Mouse (Mus musculus) MEL (cell line): ENCODE data around the gene Med13l. TPM values are rescaled to one million over a fixed set of nuclear protein-coding genes. Genes with fewer than 3 reads are reported as not detected.

Experiments
- DNase-seq: peaks from one replicate; pipeline ENCODE4 v3.0.0; 2011; ENCODE audit warnings: low read depth, low spot score
- H3K27ac ChIP-seq: 2 replicates; pipeline ENCODE4 v1.5.1; 2012; ENCODE audit warnings: low read depth, mild to moderate bottlenecking, control low read depth, low read length, moderate library complexity; ENCODE audit not compliant: control insufficient read depth
- H3K27me3 ChIP-seq, 2 experiments: fragments of 150-350 bp in 1 of 2; sonication (generic) in 1 of 2; 2 replicates each; pipeline ENCODE4 v1.6.1; 2012; ENCODE audit warnings: low read length in 2 of 2, mild to moderate bottlenecking in 2 of 2, improper control_type of control experiment in 1 of 2, moderate library complexity in 1 of 2; ENCODE audit not compliant: insufficient read depth in 2 of 2, control insufficient read depth in 1 of 2
- H3K36me3 ChIP-seq, 2 experiments: 2 replicates each; pipeline ENCODE4 v1.6.1; 2012 to 2014; ENCODE audit warnings: low read length in 2 of 2, improper control_type of control experiment in 1 of 2, inconsistent platforms in 1 of 2, mild to moderate bottlenecking in 1 of 2; ENCODE audit not compliant: insufficient read depth in 2 of 2, control insufficient read depth in 1 of 2
- H3K4me1 ChIP-seq, 2 experiments: fragments of 150-350 bp in 1 of 2; sonication (generic) in 1 of 2; 2 replicates each; pipeline ENCODE4 v1.6.1; 2012; ENCODE audit warnings: low read length in 2 of 2, improper control_type of control experiment in 1 of 2, mild to moderate bottlenecking in 1 of 2; ENCODE audit not compliant: insufficient read depth in 2 of 2, control insufficient read depth in 1 of 2
- H3K4me3 ChIP-seq, 2 experiments: fragments of 150-350 bp in 1 of 2; sonication (generic) in 1 of 2; 2 replicates each; pipeline ENCODE4 v1.5.1; 2012; ENCODE audit warnings: low read depth in 2 of 2, low read length in 2 of 2, mild to moderate bottlenecking in 2 of 2, moderate library complexity in 2 of 2, control low read depth in 1 of 2, improper control_type of control experiment in 1 of 2; ENCODE audit not compliant: control insufficient read depth in 1 of 2, insufficient read depth in 1 of 2
- H3K79me2 ChIP-seq: 2 replicates; pipeline ENCODE4 v1.6.1; 2012; ENCODE audit warnings: mild to moderate bottlenecking, low read length, moderate library complexity; ENCODE audit not compliant: control insufficient read depth, poor library complexity, insufficient read depth
- H3K9ac ChIP-seq: 2 replicates; pipeline ENCODE4 v1.6.1; 2012; ENCODE audit warnings: low read depth, mild to moderate bottlenecking, control low read depth, low read length, moderate library complexity; ENCODE audit not compliant: control insufficient read depth, poor library complexity, severe bottlenecking
- H3K9me3 ChIP-seq: fragments of 150-350 bp; sonication (generic); replicated peaks from 2 replicates; pipeline ENCODE4 v1.6.1; 2012; ENCODE audit warnings: mild to moderate bottlenecking, low read length, improper control_type of control experiment, moderate library complexity; ENCODE audit not compliant: insufficient read depth
- BHLHE40 ChIP-seq: IDR thresholded peaks from 2 replicates; pipeline ENCODE4 v1.6.1; 2012; ENCODE audit warnings: low read depth, mild to moderate bottlenecking, inconsistent platforms, low read length, improper control_type of control experiment, borderline replicate concordance
- CHD1 ChIP-seq: IDR thresholded peaks from 2 replicates; pipeline ENCODE4 v1.6.1; 2012; ENCODE audit warnings: low read depth, mild to moderate bottlenecking, inconsistent platforms, low read length, improper control_type of control experiment
- CHD2 ChIP-seq: IDR thresholded peaks from 2 replicates; pipeline ENCODE4 v1.6.1; 2011; ENCODE audit warnings: low read length, improper control_type of control experiment
- CTCF ChIP-seq, 3 experiments: IDR thresholded peaks in 2 of 3; conservative IDR thresholded peaks in 1 of 3; 2 replicates each; pipeline ENCODE4 v1.5.1; 2011 to 2012; ENCODE audit warnings: low read length in 3 of 3, low read depth in 2 of 3, mild to moderate bottlenecking in 2 of 3, improper control_type of control experiment in 1 of 3, inconsistent platforms in 1 of 3, mixed read lengths in 1 of 3, moderate library complexity in 1 of 3; ENCODE audit not compliant: control insufficient read depth in 1 of 3, insufficient read depth in 1 of 3, poor library complexity in 1 of 3, severe bottlenecking in 1 of 3
- E2F4 ChIP-seq: IDR thresholded peaks from 2 replicates; pipeline ENCODE4 v1.6.1; 2011; ENCODE audit warnings: low read depth, low read length, improper control_type of control experiment, borderline replicate concordance
- EP300 ChIP-seq, 2 experiments: IDR thresholded peaks; 2 replicates each; pipeline ENCODE4 v1.6.1; 2011; ENCODE audit warnings: improper control_type of control experiment in 2 of 2, low read length in 2 of 2, low read depth in 1 of 2, mild to moderate bottlenecking in 1 of 2
- ETS1 ChIP-seq: IDR thresholded peaks from 2 replicates; pipeline ENCODE4 v1.6.1; 2012; ENCODE audit warnings: low read depth, mild to moderate bottlenecking, inconsistent platforms, low read length, improper control_type of control experiment, moderate library complexity
- GABPA ChIP-seq: IDR thresholded peaks from 2 replicates; pipeline ENCODE4 v1.6.1; 2012; ENCODE audit warnings: low read depth, mild to moderate bottlenecking, inconsistent platforms, low read length, improper control_type of control experiment, moderate library complexity
- GATA1 ChIP-seq: IDR thresholded peaks from 2 replicates; pipeline ENCODE4 v1.6.1; 2011; ENCODE audit warnings: low read depth, low read length, improper control_type of control experiment
- HCFC1 ChIP-seq: IDR thresholded peaks from 2 replicates; pipeline ENCODE4 v1.6.1; 2012; ENCODE audit warnings: low read depth, mild to moderate bottlenecking, inconsistent platforms, low read length, improper control_type of control experiment, moderate library complexity
- JUND ChIP-seq: IDR thresholded peaks from 2 replicates; pipeline ENCODE4 v1.6.1; 2011; ENCODE audit warnings: low read depth, mild to moderate bottlenecking, improper control_type of control experiment, low read length
- KAT2A ChIP-seq: conservative IDR thresholded peaks from 2 replicates; pipeline ENCODE4 v1.6.1; 2012; ENCODE audit warnings: low read depth, low read length, improper control_type of control experiment, inconsistent platforms
- MAFK ChIP-seq: IDR thresholded peaks from 2 replicates; pipeline ENCODE4 v1.6.1; 2011; ENCODE audit warnings: low read depth, mild to moderate bottlenecking, low read length, improper control_type of control experiment, borderline replicate concordance
- MAX ChIP-seq: IDR thresholded peaks from 2 replicates; pipeline ENCODE4 v1.6.1; 2011; ENCODE audit warnings: low read length, improper control_type of control experiment
- MEF2A ChIP-seq: IDR thresholded peaks from 2 replicates; pipeline ENCODE4 v1.6.1; 2014; ENCODE audit warnings: low read depth, mild to moderate bottlenecking, inconsistent platforms, low read length, improper control_type of control experiment; ENCODE audit not compliant: poor library complexity, insufficient replicate concordance, severe bottlenecking; ENCODE audit errors: extremely low read depth
- MXI1 ChIP-seq: IDR thresholded peaks from 2 replicates; pipeline ENCODE4 v1.6.1; 2011; ENCODE audit warnings: mild to moderate bottlenecking, low read depth, low read length, improper control_type of control experiment
- MYB ChIP-seq: IDR thresholded peaks from 2 replicates; pipeline ENCODE4 v1.6.1; 2011; ENCODE audit warnings: mild to moderate bottlenecking, low read depth, low read length, improper control_type of control experiment
- MYC ChIP-seq: IDR thresholded peaks from 2 replicates; pipeline ENCODE4 v1.6.1; 2011; ENCODE audit warnings: low read depth, mild to moderate bottlenecking, low read length, improper control_type of control experiment, moderate library complexity
- NELFE ChIP-seq: IDR thresholded peaks from 2 replicates; pipeline ENCODE4 v1.6.1; 2011; ENCODE audit warnings: low read depth, low read length, improper control_type of control experiment
- NRF1 ChIP-seq: IDR thresholded peaks from 2 replicates; pipeline ENCODE4 v1.6.1; 2014; ENCODE audit warnings: low read depth, mild to moderate bottlenecking, inconsistent platforms, low read length, improper control_type of control experiment, moderate library complexity; ENCODE audit not compliant: poor library complexity, insufficient read depth, severe bottlenecking
- POLR2A ChIP-seq, 2 experiments: IDR thresholded peaks; 2 replicates each; pipeline ENCODE4 v1.6.1; 2011 to 2012; ENCODE audit warnings: low read length in 2 of 2, mild to moderate bottlenecking in 2 of 2, control low read depth in 1 of 2, improper control_type of control experiment in 1 of 2, low read depth in 1 of 2, moderate library complexity in 1 of 2; ENCODE audit not compliant: control insufficient read depth in 1 of 2, insufficient read depth in 1 of 2, poor library complexity in 1 of 2
- POLR2AphosphoS2 ChIP-seq: IDR thresholded peaks from 2 replicates; pipeline ENCODE4 v1.6.1; 2011; ENCODE audit warnings: low read length, improper control_type of control experiment
- POLR2AphosphoS5 ChIP-seq: IDR thresholded peaks from 2 replicates; pipeline ENCODE4 v1.6.1; 2012; ENCODE audit warnings: low read depth, borderline replicate concordance, mild to moderate bottlenecking, inconsistent platforms, low read length, moderate library complexity, mixed read lengths
- RAD21 ChIP-seq: IDR thresholded peaks from 2 replicates; pipeline ENCODE4 v1.6.1; 2011; ENCODE audit warnings: mild to moderate bottlenecking, low read depth, low read length, improper control_type of control experiment
- RCOR1 ChIP-seq: IDR thresholded peaks from 2 replicates; pipeline ENCODE4 v1.6.1; 2012; ENCODE audit warnings: low read depth, mild to moderate bottlenecking, inconsistent platforms, low read length, improper control_type of control experiment
- SIN3A ChIP-seq: IDR thresholded peaks from 2 replicates; pipeline ENCODE4 v1.6.1; 2012; ENCODE audit warnings: low read length, improper control_type of control experiment, inconsistent platforms
- SMC3 ChIP-seq: IDR thresholded peaks from 2 replicates; pipeline ENCODE4 v1.6.1; 2011; ENCODE audit warnings: low read depth, low read length, improper control_type of control experiment
- TAL1 ChIP-seq: IDR thresholded peaks from 2 replicates; pipeline ENCODE4 v1.6.1; 2012; ENCODE audit warnings: mild to moderate bottlenecking, inconsistent platforms, low read length, moderate library complexity, mixed read lengths
- TBP ChIP-seq: IDR thresholded peaks from 2 replicates; pipeline ENCODE4 v1.8.0; 2011; ENCODE audit warnings: low read depth, low read length, improper control_type of control experiment
- TCF12 ChIP-seq: IDR thresholded peaks from 2 replicates; pipeline ENCODE4 v1.6.1; 2014; ENCODE audit warnings: low read depth, mild to moderate bottlenecking, inconsistent platforms, low read length, improper control_type of control experiment, moderate library complexity
- UBTF ChIP-seq: IDR thresholded peaks from 2 replicates; pipeline ENCODE4 v1.6.1; 2012; ENCODE audit warnings: low read depth, mild to moderate bottlenecking, inconsistent platforms, low read length, improper control_type of control experiment, moderate library complexity, borderline replicate concordance; ENCODE audit not compliant: insufficient read depth
- USF1 ChIP-seq: IDR thresholded peaks from 2 replicates; pipeline ENCODE4 v1.6.1; 2014; ENCODE audit warnings: low read depth, mild to moderate bottlenecking, inconsistent platforms, low read length, improper control_type of control experiment, moderate library complexity
- ZKSCAN1 ChIP-seq: IDR thresholded peaks from 2 replicates; pipeline ENCODE4 v1.6.1; 2012; ENCODE audit warnings: low read depth, mild to moderate bottlenecking, inconsistent platforms, low read length, improper control_type of control experiment, moderate library complexity
- ZMIZ1 ChIP-seq: IDR thresholded peaks from 2 replicates; pipeline ENCODE4 v1.6.1; 2012; ENCODE audit warnings: low read depth, mild to moderate bottlenecking, inconsistent platforms, low read length, improper control_type of control experiment, moderate library complexity
- ZNF384 ChIP-seq: IDR thresholded peaks from 2 replicates; pipeline ENCODE4 v1.6.1; 2012; ENCODE audit warnings: low read depth, mild to moderate bottlenecking, inconsistent platforms, low read length, improper control_type of control experiment
- polyA plus RNA-seq, 2 experiments: library from polyadenylated mRNA; stranded (reverse) in 1 of 2; unstranded in 1 of 2; fragments of >175 nt in 1 of 2; fragments of >200 nt in 1 of 2; gene quantifications; 2 replicates each; pipeline versions ENCODE4 v1.2.1 to v1.2.4; 2012; ENCODE audit warnings: low replicate concordance in 2 of 2, low read depth in 1 of 2; ENCODE audit not compliant: insufficient read length in 2 of 2, insufficient read depth in 1 of 2, missing spikeins in 1 of 2
- total RNA-seq: library from RNA; depleted of rRNA; stranded (reverse); fragments of 300-350 nt; gene quantifications from 2 replicates; pipeline ENCODE4 v1.2.3, GENCODE M21; 2012

Gene Med13l
- total and polyA plus RNA-seq, 3 experiments = 13.4 to 16.1 TPM; not detected in 1

- Histone ChIP-seq H3K27ac (peak overlapping the region; percentile 99), H3K27me3 (no peaks in the 10 kb centered on the region), H3K36me3 (peaks cover 0 to 48% of the 10 kb centered on the region in 2 experiments; a peak in 2 of 4 replicates), H3K9ac (peak overlapping the region; percentile 78), H3K4me1 (peaks cover 32 to 54% of the 10 kb centered on the region in 2 experiments), H3K4me3 (peak overlapping the region; percentile 59 to 70), H3K9me3 (no peaks in the 10 kb centered on the region), H3K79me2 (peaks cover 37% of the 10 kb centered on the region)
- peak; percentile 87 for DNase-seq
- TF ChIP-seq MAFK (0 out of 2 replicates have a peak, but pooled peaks have one; percentile 34), MYC (peak; percentile 75), HCFC1 (0 out of 2 replicates have a peak, but pooled peaks have one; percentile 16), TAL1 (no peak), KAT2A (no peak), GABPA (no peak), MXI1 (peak; percentile 78), SIN3A (peak; percentile 77), MYB (0 out of 2 replicates have a peak, but pooled peaks have one; percentile 1), BHLHE40 (no peak), GATA1 (peak; percentile 6; the same call in 1 of the 2 replicates), EP300 (IDR thresholded peaks at IDR 0.05; ENCODE audit: low read depth in 1 of 2, low read length in 2 of 2) (peak; percentile 5 to 84; a peak in 3 of 4 replicates), UBTF (no peak), E2F4 (0 out of 2 replicates have a peak, but pooled peaks have one; percentile 64), ZKSCAN1 (no peak), ETS1 (peak; percentile 70), USF1 (no peak), CTCF (IDR thresholded peaks at IDR 0.05 in 2 of 3, conservative IDR thresholded peaks at IDR 0.05 in 1 of 3; ENCODE audit: control insufficient read depth in 1 of 3, insufficient read depth in 1 of 3, low read depth in 2 of 3, low read length in 3 of 3, poor library complexity in 1 of 3, severe bottlenecking in 1 of 3) (no peak; a peak in 1 of 6 replicates), NRF1 (peak; percentile 69), JUND (no peak), NELFE (no peak), POLR2A (IDR thresholded peaks at IDR 0.05; ENCODE audit: control insufficient read depth in 1 of 2, insufficient read depth in 1 of 2, low read depth in 1 of 2, low read length in 2 of 2, poor library complexity in 1 of 2) (no peak), RAD21 (no peak; the same call in 1 of the 2 replicates), MEF2A (no peak), TCF12 (no peak), POLR2AphosphoS5 (no peak), RCOR1 (no peak; the same call in 1 of the 2 replicates), ZNF384 (no peak), ZMIZ1 (no peak), CHD1 (no peak), CHD2 (no peak), MAX (0 out of 2 replicates have a peak, but pooled peaks have one; percentile 29), SMC3 (no peak), TBP (no peak), POLR2AphosphoS2 (no peak)
Observed at GRCm38 (mm10) chr5:118636399-118637369, 76.2 kb downstream of the Med13l start.
